Mouse (Mus musculus): ENCODE results near the gene D730048I06Rik.
"Not testable (repeated sequence)": the region's sequence is repeated elsewhere in the genome, so short reads cannot be mapped to it uniquely, and the experiment has no call there.

Gene D730048I06Rik

DNA sequence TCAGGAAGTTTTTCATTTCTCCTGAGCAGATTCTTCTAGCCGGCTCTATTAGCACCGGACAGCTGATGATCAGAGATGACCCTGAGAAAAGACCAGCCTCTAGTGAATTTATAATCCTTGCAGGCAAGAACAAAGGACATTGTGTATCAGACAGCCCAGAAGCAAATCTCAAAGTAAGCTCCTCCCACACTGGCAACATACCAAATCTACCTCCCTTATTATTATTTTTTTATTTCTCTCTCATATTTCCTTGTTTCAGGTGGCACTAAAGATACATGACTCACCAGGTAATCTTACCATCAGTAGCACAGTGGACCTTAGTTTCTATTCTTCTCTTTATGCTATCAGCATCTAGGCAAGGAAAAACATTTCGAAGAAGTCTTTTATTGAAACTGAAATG lies at the start of gene D730048I06Rik, which contains the start of gene Gm27235:
Gene D730048I06Rik, minus strand, starts transcription at position 112 of the 400 bp plus-strand sequence.
Gene Gm27235, minus strand, starts transcription at position 101 of the 400 bp plus-strand sequence.
- no peak for DNase-seq (ENCODE audit: low spot score in 2 of 2)

DNA sequence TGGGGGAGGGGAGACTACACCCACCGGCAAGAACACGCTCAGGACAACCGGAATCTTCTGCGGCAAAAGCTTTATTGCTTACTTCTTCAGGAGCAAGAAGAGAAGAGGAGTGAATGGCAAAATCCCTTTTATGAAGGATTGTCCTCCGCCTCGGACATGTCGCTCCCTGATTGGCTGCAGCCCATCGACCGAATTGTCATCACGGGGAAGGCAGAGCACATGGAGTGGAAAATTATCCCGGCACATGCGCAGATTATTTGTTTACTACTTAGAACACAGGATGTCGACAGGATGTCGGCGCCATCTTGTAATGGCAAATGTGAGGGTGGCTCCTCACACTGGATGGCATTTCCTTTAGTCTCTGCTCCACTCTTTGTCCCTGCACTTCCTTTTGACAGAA lies 28.0 kb upstream of the D730048I06Rik start:
- not testable (repeated sequence) for DNase-seq (ENCODE audit: low spot score in 2 of 2)

GRCm38 (mm10) chr9:35798146-35798545 lies 8.2 kb upstream of the D730048I06Rik start:
- DNase-seq (ENCODE audit: low spot score in 2 of 2) = no peak

- no peak for DNase-seq (ENCODE audit: low spot score in 2 of 2)
These were observed 11.9 kb downstream of the D730048I06Rik start, which contains the start of gene Gm17727 for GRCm38 (mm10) chr9:35778009-35778408. Gm17727 (minus strand) TSS chr9:35778109.

GRCm38 (mm10) chr9:35756843-35757242 lies 33.1 kb downstream of the D730048I06Rik start:
- DNase-seq (ENCODE audit: low spot score in 2 of 2) = no peak

GRCm38 (mm10) chr9:35740749-35741148 lies 49.2 kb downstream of the D730048I06Rik start, which contains the start of gene Gm17677:
Gm17677 (plus strand) TSS chr9:35741049.
- DNase-seq (ENCODE audit: low spot score in 2 of 2) = no peak
